Mouse (Mus musculus): ENCODE measurements around the gene Olfr90.

DNA sequence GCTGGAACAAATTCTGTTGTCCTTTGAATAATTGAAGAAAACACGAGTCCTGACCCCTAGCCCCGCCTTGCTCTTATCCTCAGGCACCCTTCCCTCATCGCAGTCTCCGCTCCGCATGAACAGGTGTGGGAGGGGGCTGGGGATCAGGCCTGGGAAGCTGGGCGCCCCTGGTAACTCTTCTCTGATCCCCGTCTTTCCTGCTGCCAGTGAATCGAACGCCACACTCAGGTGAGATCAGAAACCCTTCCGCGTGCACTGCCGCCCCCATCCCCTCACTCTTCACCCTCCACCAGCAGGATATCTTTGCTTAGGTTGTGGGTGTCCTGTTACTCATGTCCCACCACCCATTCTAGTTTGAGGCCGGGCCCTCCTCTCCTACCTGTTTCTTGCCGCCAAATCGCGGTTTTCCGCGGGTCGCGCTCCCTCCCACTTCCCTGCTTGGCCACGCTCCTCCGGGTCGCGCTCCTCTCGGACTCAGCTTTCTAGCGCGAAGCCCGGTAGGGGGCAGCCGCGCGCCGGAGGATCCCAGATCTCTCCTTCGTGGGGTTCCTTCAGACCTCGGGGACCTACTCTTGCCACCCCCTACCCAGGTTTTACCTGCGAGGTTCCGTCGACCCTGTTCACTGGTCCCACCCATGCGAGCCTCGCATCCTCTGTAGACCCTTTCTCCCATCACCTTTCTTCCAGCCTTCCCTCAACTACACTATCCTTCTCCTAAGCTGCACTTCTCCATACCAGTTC is 38.6 kb downstream of the Olfr90 start:
- TF ChIP-seq ZC3H11A (IDR thresholded peaks at IDR 0.05; ENCODE audit: borderline replicate concordance, low read depth, low read length) (no peak), HCFC1 (IDR thresholded peaks at IDR 0.05; ENCODE audit: borderline replicate concordance, insufficient read depth, low read length) (no peak)

Measured in ES-E14 (cell line).